Mouse (Mus musculus) hindbrain, embryonic 13.5 days (tissue): ENCODE measurements around the gene Gpa33. TPM values are rescaled to one million over a fixed set of nuclear protein-coding genes. Genes with fewer than 3 reads are reported as not detected.

Source experiments
- polyA plus RNA-seq: library from polyadenylated mRNA; unstranded; fragments of >200 nt; fragmentation: Nextera tagmentation; extraction: Ambion mirVana; gene quantifications from 2 replicates; pipeline ENCODE4 v1.2.1, GENCODE M21; 2015

Gpa33 gene
- polyA plus RNA-seq, 1 experiment from 2014 or later: 0.14 TPM

Other genes with a start within 250 kb of the Gpa33 start
- gene Pou2f1, start 127.6 kb upstream of the Gpa33 start, polyA plus RNA-seq: 21.0 and 22.2 TPM in 2 replicates
- 1.2 and 1.6 TPM in 2 replicates for gene Dusp27, start 2.3 kb upstream of the Gpa33 start, polyA plus RNA-seq
- gene Mael, start 108.5 kb downstream of the Gpa33 start, polyA plus RNA-seq: not detected in 2 replicates
- 3.5 and 3.6 TPM in 2 replicates for gene Ildr2, start 123.9 kb downstream of the Gpa33 start, polyA plus RNA-seq
- gene Tada1, start 248.9 kb downstream of the Gpa33 start, polyA plus RNA-seq: 73.8 and 77.0 TPM in 2 replicates